Mouse (Mus musculus) brain, embryonic 18.5 days (tissue): ENCODE measurements at regions not wholly inside any gene's neighbourhood (a gene's known extent, or its start where the extent isn't known, plus 50 kb on each side); places are given as distances from the start of the nearest gene placed in this dataset.

Experiments used
- DNase-seq: peaks from one replicate; pipeline ENCODE4 v3.0.0-alpha.2; 2012; ENCODE audit warnings: low read depth, low spot score

GRCm38 (mm10) chr3:51135581-51135980 lies 88.7 kb upstream of the Noct start:
- no peak for DNase-seq

GRCm38 (mm10) chr3:51137730-51138312 lies 86.4 kb upstream of the Noct start:
- DNase-seq, result no peak

- no peak for DNase-seq
Observed at GRCm38 (mm10) chr3:51145985-51146384, 78.3 kb upstream of the Noct start.

- no peak for DNase-seq
Observed at GRCm38 (mm10) chr3:51150012-51150411, 74.2 kb upstream of the Noct start.

GRCm38 (mm10) chr3:51151104-51151503 lies 73.1 kb upstream of the Noct start:
- DNase-seq, result no peak

- DNase-seq, result no peak
Observed at GRCm38 (mm10) chr3:51155621-51156020, 68.6 kb upstream of the Noct start.

GRCm38 (mm10) chr3:51156386-51157290 lies 67.6 kb upstream of the Noct start:
- DNase-seq, result peak; percentile 42

GRCm38 (mm10) chr3:51157291-51157650 lies 67.0 kb upstream of the Noct start:
- no peak for DNase-seq

- no peak for DNase-seq
Observed at GRCm38 (mm10) chr3:51158449-51158848, 65.8 kb upstream of the Noct start.

GRCm38 (mm10) chr3:51159322-51159721 lies 64.9 kb upstream of the Noct start:
- no peak for DNase-seq

GRCm38 (mm10) chr3:51159881-51160280 lies 64.4 kb upstream of the Noct start:
- DNase-seq, result no peak

GRCm38 (mm10) chr3:51160625-51161024 lies 63.6 kb upstream of the Noct start:
- no peak for DNase-seq

- no peak for DNase-seq
Observed at GRCm38 (mm10) chr3:51169150-51169925, 54.9 kb upstream of the Noct start.

- peak; percentile 70 for DNase-seq
Observed at GRCm38 (mm10) chr3:51170225-51170852, 53.9 kb upstream of the Noct start.
